Mouse (Mus musculus) retina, embryonic 14.5 days (tissue): Measurements from ENCODE around the gene Ap1s1.

ENCODE experiments used
- DNase-seq: peaks from one replicate; pipeline ENCODE4 v3.0.0-alpha.2; 2015; ENCODE audit warnings: low spot score

Ap1s1 gene

DNA sequence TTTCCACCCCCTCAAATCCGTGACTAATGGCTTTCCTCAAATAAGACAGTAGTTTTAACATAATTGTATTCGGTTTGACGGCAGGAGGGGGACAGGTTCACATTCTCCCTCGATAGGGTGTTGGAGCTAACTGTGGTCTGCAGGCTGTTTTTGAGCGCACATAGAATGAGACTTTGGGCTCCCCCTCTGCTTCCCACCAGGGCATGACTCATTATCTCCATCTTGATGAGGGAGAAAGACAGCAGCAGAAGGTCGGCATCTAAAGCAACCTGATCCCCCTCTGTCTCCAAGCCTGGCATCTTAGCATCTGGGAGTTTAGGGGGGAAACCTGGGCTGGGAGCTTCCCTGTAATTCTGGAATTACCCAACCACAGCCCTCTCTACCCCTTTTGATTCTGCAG lies 19.5 kb upstream of the Ap1s1 start:
- no peak for DNase-seq

GRCm38 (mm10) chr5:137062601-137063000 lies 16.7 kb upstream of the Ap1s1 start:
- no peak for DNase-seq

DNA sequence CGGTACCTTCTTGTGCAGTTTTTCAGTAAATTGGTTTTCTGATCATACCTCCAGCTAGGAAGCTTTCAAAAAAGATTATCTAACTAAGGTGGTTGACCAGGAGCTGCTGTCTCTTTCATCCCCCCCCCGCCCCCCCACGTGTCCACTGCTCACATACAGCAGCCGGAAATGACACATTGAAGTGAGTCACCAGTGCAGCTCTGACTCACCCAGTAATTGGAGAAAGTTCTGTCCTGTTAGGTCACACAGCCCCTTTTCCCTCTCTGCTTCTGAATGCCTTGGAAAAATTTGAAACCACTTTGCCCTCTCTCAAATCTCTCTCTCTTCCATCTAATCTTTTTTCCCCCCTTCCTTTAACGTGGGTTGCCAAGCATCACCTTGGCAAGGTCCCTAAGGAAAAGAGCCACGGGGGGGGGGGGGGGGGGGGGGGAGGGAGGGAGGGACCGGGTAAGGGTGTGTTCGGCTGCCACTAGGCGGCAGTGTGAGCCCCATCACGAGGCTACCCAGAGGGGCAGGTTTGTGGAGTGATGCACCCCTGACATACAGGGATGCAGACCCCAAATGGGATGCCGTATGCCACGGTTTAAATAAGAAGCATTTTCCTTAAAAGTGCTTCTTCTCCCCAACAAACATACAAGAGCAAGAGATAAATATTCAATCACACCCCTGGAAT lies 16.0 kb upstream of the Ap1s1 start:
- peak; percentile 27 for DNase-seq

DNA sequence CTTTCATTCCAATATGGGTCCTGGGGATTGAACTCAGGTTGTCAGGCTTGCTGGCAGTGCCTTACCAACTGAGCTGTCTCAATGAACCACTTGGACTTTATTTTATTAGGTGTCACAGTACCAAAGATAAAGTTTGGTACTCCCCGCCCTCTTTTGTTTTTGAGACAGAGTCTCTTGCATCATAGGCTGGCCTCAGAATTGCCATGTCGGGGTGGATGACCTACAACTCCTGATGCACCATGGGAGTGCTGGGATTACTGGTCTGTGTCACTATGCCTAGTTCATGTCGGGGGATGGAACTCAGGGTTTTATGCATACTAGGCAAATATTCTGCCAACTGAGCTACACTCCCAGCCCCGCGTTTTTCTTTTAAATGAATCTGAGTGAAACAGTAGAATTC lies 8.9 kb upstream of the Ap1s1 start:
- DNase-seq = no peak

GRCm38 (mm10) chr5:137054299-137054698 lies 8.4 kb upstream of the Ap1s1 start:
- no peak for DNase-seq

DNA sequence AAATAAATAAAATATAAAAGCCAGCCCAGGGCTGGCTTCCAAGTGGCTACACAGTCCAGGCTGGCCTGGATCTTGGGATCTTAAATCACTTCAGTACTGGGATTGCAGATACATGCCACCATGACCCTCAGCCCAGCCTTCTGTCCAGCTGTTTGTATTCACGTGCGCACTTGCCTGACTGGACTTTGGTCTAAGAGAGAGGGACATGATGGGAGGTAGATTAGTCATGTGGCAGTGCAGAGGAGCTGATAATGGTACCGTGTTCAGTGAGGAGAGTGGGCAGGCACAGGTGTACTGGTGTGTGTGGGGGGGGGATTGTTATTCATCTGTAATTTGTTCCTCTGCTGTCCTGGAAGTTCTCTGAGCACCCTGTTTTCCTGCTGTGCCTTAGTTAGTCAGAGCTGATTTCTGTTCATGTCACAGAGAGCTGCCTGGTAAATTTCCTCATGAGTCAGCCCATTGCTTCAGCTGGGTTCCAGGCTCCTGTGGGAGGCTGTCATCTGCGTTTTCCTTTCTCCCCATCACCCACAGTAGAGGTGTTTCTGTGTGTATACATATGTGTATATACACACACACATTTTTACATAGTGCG lies 6.1 kb upstream of the Ap1s1 start:
- DNase-seq = no peak

DNA sequence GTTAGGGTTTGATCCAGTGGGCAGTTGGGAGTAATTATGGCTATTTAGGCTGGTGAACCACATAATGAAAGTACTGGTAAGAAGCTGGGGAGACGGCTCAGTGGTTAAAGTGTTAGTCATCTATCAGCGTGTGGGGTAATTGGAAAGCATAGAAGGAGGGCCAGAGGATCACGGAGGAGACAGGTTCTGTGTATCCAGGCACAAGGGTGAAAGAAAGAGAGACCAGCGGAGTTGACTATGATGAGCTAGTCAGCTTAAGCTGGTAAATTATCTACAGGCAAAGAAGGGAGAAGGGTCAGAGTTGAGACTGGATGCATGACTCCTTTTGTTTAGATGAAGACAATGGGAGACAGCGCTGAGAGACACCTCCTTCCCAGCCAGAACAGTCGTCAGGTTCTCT lies 5.2 kb upstream of the Ap1s1 start:
- DNase-seq = no peak

GRCm38 (mm10) chr5:137046991-137047390 lies 1.1 kb upstream of the Ap1s1 start:
- DNase-seq = no peak

- DNase-seq = no peak
These were observed 386 bp upstream of the Ap1s1 start for GRCm38 (mm10) chr5:137046324-137046718.

DNA sequence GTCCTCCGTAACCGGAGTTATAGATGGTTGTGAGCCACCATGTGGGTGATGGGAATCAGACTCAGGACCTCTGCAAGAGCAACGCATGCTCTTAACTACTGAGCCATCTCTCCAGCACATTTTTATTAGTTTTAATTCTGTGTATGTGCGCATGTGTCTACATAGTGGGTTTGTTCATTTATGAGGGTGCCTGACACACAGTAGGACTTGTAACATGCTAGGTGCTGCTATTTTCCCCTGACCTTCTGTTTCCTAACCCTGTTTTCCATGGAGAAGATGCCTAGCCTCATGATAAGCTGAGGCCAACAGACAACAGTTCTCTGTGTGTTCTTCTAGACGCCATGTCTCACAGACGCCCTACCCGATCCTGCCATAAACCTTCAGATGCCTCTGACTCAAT lies 1.9 kb downstream of the Ap1s1 start:
- DNase-seq = no peak

GRCm38 (mm10) chr5:137041442-137041841 lies 4.5 kb downstream of the Ap1s1 start:
- no peak for DNase-seq

GRCm38 (mm10) chr5:137039453-137039852 lies 6.5 kb downstream of the Ap1s1 start:
- DNase-seq = no peak

DNA sequence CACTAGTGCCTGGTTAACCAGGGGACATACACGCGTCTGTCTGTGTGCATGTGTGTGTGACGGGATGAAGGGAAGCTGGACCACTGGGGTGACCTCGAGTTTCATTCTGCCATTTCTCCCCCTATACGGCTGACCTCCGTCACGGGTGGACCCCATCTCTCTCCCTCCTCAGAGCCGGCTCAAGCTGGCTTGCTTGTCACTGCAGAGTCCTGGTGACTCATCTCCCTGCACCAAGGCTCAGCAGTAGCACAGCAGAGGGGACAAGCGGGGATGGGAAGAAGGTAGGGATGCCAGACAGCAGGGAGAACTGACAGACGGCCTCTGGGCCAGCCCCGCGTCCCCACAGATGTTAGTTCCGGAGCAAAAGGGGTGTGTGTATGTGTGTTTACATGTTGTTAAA lies 9.7 kb downstream of the Ap1s1 start:
- no peak for DNase-seq

DNA sequence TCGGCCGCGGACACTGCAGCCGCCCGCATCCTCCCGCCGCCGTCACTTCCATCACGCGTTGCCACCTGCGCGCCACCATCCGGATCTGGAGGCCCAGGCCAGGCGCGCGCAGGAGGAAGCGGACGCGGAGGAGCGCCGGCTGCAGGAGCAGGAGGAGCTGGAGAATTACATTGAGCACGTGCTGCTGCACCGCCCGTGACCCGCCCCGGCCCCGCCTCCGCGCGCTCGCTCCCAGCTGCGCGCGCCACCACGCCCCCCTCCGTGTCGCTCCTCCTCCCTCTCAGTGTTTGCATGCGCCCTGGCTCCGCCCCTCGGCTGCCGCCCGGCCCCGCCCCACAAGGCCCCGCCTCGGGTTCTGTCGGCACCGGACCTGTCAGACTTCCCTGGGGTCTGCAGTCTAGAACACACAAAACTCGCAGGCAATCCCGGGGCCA lies 13.3 kb downstream of the Ap1s1 start:
- DNase-seq = peak; percentile 86

GRCm38 (mm10) chr5:137032033-137032421 lies 13.9 kb downstream of the Ap1s1 start:
- DNase-seq = peak; percentile 33

DNA sequence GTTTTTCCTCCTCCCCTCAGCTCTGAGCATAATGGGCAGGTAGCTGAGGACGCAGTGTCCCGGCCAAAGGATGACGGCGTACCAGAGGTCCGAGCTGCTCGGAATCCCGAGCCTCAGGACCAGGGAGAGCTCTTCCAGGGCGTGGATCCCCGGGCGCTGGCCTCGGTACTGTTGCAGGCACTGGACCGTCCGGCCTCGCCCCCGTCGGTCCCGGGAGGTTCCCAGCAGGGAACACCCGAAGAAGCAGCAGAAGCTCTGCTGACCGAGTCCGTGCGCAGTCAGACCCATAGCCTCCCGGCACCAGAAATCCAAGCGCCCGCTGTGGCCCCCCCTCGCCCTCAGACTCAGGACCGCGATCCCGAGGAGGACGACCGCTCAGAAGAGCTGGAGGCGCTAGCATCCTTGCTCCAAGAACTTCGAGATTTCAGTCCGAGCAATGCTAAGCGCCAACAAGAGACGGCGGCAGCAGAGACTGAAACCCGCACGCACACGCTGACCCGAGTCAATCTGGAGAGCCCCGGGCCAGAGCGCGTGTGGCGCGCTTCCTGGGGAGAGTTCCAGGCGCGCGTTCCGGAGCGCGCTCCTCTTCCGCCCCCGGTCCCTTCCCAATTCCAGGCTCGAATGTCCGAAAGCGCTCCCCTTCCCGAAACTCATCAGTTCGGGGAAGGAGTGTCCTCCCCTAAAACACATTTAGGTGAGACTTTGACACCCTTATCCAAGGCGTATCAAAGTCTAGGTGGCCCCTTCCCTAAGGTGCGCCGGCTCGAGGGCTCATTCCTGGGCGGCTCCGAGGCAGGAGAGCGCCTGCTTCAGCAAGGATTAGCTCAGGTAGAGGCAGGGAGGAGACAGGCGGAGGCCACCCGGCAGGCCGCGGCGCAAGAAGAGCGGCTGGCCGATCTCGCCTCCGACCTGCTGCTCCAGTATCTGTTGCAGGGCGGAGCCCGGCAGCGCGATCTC lies 14.6 kb downstream of the Ap1s1 start:
- DNase-seq = no peak

- DNase-seq = no peak
These were observed 15.5 kb downstream of the Ap1s1 start for GRCm38 (mm10) chr5:137030416-137030810.

DNA sequence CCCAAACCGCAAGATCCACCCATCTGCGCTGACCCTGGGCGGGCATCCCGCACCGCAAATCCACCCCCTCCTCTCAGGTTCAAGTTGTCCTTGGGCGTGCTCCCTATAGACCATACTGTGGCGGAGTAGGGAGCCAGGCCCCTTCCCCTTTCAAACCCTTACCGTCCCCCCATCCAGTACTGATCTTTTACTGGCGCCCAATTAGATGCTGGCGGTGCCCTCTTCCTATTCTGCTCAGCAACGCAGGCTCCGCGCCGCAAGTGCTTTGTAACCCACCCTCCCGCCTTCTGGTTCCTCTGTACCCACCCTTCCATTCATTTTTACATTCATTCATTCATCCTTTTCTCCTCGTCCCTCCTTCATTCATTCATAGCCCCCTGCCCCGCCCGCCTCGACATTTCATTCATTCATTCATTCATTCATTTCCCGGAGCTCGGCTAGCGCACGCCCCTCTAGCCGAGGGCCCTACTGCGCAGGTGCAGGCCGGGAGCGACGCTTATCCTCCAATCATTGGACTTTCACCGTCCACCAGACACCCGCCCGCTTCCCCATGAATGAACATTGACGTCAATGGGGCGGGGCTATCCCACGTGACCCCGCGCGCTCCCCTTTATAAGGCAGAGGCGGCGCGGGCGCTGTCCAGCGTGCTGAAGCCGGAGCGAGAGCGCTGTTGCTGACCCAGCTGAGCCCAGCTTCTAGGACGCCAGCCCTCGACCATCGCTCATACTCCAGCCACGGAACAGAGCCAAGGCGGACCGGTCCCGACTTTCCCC lies 16.1 kb downstream of the Ap1s1 start:
- DNase-seq = peak; percentile 97

DNA sequence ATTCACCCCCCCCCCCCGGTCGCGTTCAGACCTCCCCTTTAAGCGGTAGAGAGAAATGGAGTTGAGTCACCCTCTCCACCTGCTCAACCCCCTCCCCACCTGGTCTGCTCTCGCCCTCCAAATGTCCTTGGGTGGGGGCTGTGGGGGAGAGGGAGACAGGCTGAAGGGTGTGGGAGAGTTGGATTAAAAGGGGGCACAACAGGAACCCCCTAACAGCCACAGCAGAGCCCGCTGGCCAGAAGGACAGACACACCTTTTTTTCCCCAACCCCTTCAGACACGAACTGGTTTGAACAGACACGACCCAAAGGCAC lies 16.7 kb downstream of the Ap1s1 start:
- DNase-seq = no peak

- no peak for DNase-seq
These were observed 17.2 kb downstream of the Ap1s1 start for GRCm38 (mm10) chr5:137028561-137029272.

- no peak for DNase-seq
These were observed 19.8 kb downstream of the Ap1s1 start, which contains the start of gene Vgf for GRCm38 (mm10) chr5:137026092-137026491. Gene Vgf (plus strand): TSS chr5:137026392.

GRCm38 (mm10) chr5:137025132-137025531 lies 20.8 kb downstream of the Ap1s1 start:
- DNase-seq = peak; percentile 85
